Mouse (Mus musculus): ENCODE data around the gene Exo1.

Gene Exo1

DNA sequence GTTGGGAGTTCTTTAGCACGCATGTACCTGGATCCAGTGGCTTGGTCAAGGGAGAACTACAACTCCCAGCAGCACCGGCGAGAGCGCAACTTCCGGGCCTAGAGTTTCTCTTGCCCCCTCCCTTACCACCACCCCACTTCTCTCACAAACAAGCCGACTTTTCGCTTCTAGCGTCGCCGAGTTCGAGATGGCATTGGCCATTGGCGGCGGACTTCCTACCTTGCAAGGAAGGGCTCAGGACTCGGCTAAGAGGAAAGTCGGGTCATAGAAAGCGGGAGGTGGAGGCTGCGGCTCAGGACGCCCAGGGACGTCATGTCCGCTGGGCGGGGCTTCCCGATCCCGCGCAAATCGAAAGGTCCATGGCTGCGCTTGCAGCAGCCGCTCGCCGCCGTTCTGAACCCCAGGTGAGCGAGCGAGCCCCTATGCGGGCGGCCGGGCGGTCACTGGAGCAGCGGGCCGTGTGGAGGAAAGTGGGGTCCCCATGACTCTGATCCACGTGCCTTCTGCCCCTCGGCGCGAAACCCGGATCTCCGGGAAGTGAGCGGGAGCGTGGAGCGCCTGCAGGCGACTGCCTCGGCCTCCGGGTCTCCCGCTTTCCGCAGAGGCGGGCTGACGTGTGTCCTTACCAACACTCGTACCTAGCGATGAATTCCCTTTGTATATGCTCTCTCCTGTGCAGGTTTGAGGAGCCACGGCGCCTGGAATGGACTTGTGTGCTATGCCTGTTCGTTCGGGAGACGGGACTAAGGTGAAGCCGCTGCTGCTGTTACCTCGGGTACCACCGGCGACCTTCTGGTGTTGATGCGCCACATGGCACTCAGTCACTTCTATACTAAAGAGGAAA lies at the start of gene Exo1:
Exo1 (plus strand) TSS at position 129 of the 844 bp plus-strand sequence.
- peak; percentile 100 for ATAC-seq (ENCODE audit: low TSS enrichment)

DNA sequence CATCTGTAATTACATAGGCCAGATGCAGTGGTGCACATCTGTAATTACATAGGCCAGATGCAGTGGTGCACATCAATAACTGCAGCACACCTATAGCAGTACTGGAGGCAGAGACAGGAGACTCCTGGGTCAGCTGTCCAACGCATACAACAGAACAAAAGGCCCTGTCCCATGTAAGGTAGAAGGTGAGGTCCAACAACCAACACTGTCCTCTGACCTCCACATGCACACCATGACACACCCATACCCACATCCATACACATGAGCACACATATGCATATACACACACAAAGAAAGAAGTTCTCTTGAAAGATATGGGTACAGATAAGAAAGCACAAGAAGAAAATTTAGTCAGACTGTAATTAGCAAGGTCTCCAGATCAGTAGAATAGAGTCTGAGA lies 24.9 kb upstream of the Exo1 start:
- ATAC-seq (ENCODE audit: low TSS enrichment), result no peak

DNA sequence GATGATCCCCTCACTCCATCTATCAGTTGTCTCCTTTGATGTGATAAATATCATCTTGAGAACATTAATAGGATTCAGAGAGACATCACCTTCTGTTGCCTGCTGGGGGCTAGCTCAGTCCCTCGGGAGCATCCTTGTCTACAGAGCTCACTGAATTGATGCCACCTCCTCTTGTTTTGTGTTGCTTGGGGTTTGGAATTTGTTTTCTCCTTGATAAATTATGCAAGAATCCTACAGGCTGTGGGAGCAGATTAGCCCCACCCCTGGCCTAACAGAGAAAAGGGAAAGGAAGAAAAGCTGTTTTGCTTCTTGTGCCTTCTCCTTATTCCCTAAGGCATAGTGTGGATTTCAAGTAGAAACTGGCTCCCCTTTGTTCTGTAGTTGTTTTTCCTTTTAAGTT lies 13.3 kb upstream of the Exo1 start:
- ATAC-seq (ENCODE audit: low TSS enrichment), result no peak

DNA sequence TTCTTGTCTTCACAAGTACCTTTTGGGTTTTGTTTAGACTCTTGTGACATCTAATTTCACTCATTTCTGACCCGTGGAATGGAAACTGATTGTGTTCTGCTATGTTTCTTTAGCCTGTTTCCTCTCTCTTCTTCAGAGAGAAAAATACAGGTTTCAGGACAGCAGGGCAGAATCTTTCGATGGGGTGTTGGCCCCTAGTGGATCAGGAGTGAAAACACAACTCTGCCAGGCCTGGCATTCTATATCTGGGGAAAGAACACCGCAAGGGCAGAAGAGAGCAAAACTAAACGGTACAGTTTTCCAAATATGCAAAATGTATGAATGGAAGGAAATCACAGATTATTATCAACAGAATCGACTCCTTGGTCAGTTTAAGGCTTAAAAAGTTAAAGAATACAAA lies 12.8 kb upstream of the Exo1 start:
- peak; percentile 97 for ATAC-seq (ENCODE audit: low TSS enrichment)

DNA sequence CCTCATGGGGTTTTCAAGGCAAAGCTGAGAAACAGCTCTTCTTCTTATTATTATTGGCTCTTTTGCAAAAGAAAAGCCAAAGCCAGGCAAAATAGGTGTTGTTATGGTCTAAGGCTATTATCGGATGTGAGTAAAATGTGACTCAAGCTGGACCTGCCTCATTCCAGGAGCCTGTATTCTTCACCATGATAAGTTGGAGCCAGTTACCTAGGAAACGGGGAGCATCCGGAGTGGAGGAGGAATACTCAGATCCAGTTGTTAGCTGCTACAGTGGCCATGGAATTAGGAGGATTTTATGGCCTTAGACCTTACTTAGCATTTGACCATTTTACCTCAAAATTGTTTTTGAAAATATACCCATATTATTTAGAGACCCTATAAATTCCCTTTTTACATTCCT lies 9.7 kb upstream of the Exo1 start:
- ATAC-seq (ENCODE audit: low TSS enrichment), result no peak; the same call in 1 of the 2 replicates

DNA sequence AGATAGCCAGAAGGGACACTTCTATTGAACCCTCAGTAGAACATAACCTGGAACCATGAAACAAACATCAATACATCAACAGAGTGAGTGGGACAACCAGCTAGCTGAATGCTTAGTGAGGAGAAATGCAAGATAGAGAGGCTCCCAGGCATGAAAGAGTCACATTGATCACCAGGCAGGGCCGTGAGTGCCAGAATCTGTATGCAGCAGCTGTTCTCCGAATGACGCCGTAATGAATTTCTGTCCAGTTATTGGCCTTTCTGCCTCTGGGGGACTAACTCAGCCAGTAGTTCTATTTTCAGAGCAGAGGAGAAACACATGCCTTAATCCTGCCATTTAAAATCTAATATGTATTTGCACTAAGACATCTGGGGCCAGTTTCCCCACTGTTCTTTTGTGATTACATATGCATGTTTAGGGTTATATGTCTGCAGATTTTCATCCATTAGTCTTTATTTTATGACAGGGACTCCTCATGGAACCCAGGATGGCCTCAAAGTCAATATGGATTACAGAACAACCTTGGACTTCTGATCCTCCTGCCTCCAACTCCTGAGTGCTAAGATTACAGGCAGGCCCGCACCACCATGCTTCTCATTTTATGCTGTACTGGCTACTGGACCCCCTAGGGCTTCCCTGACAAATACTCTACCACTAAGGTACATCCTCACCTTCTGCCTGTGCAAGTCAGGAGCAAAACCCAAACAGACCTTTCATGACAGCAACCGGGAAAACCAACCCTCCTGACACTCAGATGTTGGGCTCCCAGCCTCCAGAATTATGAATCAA lies 8.2 kb upstream of the Exo1 start:
- ATAC-seq (ENCODE audit: low TSS enrichment), result no peak

DNA sequence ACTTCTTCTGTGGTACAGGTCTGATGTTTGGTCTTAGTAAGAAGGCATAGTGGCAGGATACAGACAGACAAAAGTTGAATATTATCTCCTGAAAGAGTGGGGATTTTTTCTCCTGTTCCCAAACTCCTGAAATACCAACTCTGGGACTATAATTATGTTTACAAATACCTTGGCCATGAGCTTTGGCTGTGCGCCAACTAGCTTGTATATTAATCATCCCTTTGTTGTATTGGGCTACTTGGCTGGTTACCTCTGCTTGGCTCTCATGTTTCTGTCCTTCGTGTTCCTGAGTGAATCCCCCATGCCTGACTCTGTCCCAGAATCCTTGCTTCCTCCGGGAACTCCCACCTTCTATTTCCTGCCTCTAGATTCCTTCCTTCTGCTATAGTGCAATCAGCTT lies 3.0 kb downstream of the Exo1 start:
- ATAC-seq (ENCODE audit: low TSS enrichment), result no peak

DNA sequence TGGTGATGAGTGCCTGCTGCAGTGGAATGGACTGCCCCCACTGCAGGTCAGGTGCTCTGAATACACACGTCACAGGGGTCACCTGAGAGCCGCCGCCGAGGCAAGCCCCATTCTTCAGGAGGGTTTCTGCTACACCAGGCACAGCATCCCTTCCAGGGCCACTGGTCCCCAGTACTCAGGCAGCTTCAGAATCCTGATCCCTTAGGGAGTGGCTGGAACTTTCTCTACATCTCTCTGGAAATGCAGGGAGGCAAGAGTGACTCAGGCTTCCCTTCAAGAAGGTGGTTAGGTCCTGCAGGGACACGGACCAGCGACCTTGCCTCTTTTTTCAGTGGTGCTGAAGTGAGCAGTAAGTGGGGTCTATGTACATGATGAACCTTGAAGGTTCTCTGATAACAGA lies 12.9 kb downstream of the Exo1 start:
- ATAC-seq (ENCODE audit: low TSS enrichment), result no peak

DNA sequence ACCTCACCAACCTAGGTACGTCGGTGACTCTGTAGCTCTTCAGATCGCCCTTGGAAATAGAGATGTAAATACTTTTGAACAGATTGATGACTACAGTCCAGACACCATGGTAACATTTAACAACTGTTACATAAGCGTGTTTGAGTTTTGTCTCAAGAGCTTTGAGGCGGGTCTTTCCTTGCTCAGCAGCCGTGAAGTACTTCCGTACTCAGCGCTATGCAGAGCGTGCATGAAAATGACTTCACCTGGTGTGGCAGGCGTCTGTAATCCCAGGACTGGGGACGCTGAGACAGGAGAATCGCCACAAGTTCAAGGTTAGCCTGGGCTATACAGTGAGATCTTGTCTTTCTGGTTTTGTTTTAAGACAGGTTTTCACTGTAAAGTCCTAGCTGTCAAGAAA lies 13.3 kb downstream of the Exo1 start:
- no peak for ATAC-seq (ENCODE audit: low TSS enrichment)

DNA sequence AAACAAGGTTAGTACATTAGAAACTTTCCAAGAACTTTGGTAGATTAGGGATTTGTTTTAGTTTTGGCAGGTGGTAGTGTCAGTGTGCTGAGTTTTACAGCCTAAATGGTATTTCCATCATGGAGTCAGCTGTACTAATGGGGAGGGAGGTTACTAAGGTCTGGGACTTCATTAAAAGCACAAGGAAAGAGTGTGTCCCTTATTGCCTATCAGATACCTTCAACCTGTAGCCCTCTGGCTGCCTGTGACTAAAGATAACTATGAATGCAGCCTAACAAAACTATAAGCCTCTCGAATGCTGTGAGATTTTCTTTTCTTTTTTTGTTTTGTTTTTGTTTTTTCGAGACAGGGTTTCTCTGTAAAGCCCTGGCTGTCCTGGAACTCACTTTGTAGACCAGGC lies 30.8 kb downstream of the Exo1 start:
- ATAC-seq (ENCODE audit: low TSS enrichment), result no peak

DNA sequence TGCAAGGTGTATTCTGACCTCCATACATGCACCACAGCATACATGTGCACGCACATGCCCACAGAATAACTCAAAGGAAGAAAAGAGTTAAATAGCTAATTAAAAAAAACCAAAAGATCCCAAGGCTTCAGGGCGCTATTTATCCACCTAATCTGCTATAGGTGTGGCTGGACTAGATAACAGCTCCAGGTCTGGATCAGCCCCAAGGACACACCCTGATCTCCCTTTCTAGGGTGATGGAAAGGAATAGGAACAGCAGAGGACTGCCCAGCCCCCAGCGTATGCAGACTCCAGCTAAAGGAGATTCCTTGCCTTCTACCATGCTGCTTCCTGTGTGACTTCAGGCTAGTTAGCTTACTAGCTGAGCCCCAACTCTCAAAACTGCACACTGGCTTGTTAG lies 31.7 kb downstream of the Exo1 start:
- ATAC-seq (ENCODE audit: low TSS enrichment), result no peak

DNA sequence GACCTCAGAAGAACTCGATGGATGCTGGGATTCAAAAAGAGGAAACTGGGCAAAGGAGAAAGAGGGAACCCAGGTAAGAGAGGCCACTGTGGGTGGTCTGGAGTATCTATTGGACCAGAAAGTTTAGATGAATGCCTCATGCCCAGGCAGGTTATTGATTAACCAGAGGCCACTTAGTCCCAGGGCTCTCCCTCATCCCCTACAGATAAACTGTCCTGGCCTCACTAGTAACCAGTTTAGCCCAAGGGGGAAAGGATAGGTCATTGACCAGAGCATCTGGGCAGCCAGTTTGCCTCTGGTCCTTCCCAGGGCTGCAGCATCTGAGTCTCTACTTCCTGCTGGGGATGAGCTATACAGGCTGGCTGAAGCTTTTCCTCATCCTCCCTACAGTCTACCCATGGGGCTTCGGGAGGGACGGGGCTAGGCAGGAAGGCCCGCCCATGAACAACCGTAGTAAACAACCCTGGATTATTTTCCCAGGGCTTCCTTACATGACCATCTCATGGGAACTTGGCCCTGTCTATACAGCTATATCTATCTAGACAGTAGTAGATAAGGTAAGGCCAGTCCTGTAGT lies 33.4 kb downstream of the Exo1 start:
- ATAC-seq (ENCODE audit: low TSS enrichment), result no peak

DNA sequence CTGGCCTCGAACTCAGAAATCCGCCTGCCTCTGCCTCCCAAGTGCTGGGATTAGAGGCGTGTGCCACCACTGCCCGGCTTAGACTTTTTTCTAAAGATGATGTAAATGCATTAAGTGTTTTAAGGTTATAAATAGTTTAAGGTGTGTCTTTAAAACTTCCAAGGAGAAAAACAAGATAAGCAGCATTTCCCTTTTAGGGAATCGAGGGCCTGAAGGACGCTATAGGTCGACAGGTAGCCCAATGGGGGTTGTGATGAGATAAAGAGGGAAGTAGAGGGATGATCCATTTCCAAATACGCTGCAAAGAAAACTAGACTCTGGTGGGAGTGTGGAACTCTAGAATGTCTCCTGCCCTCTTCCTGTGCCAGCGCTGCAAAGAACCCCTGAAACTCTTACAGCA lies 39.6 kb downstream of the Exo1 start, which contains the start of gene Gm38100:
Gm38100 (plus strand) TSS at position 301 of the 400 bp plus-strand sequence.
- no peak for ATAC-seq (ENCODE audit: low TSS enrichment)

DNA sequence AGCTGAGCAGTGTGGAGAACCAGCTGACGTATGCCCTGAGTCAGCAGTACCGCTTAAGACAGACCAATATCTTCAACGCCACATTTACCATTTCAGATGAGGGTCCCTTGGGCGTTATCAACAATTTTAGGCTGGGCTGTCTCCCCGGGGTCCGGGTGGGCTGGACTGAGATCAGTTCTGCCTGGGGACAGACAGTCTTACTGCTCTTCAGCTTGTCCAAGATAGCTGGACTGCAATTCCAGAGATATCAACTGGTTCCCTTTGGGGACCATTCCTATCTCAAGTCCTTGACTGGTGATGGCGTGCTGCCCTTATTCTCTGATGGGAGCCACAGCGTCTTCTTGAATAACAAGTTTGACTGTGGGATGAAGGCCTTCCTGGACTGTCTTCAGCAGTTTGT lies 40.7 kb downstream of the Exo1 start:
- ATAC-seq (ENCODE audit: low TSS enrichment), result no peak

DNA sequence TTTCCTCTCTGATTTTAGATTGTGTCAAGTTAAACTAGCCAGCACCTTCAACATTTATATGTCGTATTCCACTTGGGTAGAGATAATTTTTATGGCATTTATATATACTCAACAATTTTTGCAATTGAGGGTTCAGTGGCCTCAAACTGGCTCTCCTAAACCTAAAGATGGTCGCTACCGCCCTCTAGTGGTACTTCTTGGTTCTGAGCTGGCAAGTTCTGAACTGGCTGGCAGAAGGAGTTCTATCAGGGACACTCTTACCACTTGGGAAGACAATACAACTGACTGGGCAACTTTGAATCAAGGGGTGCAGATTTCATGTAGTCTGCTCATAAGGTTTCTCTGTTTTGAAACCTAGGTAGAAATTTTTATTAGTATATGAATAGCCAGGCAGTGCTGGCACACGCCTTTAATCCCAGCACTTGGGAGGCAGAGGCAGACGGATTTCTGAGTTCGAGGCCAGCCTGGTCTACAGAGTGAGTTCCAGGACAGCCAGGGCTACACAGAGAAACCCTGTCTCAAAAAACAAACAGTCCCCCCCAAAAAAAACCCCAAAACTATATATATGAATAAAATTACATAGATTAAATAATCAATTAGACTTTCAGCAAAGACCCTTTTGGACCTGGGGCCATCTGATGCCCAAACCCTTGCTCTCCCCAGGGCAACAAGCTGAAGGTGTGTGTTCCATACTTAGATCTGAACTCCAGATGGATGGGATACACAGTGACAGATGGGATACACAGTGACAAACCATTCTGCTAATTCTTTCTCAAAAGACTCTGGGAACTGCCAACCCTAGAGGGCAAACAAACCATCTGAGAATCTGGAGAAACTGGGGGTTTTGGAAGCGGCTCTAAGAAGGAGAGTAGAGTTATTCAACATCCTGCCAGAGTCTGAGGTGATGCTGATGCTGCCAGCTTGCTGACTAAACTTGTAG lies 43.7 kb downstream of the Exo1 start:
- peak; percentile 92 for ATAC-seq (ENCODE audit: low TSS enrichment)

DNA sequence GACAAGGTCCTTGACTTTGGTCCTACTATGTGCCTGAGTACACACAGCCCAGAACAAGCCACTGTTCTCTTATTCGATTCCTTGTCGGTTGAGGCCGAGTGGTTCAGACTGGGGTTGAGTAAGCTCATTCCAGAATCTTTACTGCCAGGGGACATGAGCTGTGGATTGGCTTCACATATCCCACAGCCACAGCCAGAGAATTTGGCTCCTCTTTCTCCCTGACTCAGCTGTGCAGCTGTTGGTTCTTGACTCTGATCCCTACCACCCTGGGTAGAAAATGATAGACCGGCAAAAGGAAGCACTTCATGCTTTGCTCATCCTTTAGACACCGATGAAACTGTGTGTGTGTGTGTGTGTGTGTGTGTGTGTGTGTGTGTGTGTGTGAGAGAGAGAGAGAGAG lies 51.0 kb downstream of the Exo1 start:
- ATAC-seq (ENCODE audit: low TSS enrichment), result no peak

DNA sequence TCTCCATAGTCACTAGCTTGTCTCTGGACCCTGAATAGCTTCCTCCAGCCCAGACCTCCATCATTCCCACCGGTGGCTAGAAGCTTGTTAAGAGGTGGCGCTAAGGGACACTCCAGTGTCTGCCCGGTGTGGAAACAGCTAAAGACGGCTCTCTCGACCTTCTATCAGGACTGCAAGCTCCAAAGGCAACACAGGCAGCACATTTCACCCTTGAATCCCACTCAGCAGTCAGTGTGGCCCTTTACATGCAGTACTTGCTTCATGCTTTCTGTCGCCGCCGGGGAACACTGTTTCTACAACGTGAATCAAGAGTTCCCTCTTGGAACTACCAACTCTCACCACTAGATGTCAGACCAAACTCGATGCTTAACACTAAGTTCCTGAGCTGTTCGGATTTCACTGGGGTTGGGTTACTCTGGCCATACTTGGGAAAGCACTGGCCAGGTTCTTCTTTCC lies 55.9 kb downstream of the Exo1 start:
- peak; percentile 96 for ATAC-seq (ENCODE audit: low TSS enrichment)

DNA sequence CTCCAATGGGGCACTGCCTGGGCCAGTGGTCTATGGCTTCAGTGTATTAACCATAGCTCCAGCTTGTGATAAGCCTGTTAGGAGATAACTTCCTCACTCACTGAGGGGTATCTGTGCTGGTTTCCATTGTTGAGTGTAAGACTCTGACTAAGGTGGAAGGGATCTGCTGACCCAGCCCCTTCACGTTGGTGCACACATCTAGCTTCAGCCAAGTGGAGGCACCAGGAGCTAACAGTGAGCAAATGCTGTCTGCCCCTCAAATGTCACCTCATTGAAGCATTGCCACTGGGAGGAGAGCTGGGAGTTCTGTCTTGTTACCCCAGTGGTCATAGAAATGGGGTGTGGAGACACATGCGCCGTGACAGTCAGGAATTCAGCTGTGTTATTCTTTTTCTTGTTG lies 58.4 kb downstream of the Exo1 start:
- ATAC-seq (ENCODE audit: low TSS enrichment), result no peak

DNA sequence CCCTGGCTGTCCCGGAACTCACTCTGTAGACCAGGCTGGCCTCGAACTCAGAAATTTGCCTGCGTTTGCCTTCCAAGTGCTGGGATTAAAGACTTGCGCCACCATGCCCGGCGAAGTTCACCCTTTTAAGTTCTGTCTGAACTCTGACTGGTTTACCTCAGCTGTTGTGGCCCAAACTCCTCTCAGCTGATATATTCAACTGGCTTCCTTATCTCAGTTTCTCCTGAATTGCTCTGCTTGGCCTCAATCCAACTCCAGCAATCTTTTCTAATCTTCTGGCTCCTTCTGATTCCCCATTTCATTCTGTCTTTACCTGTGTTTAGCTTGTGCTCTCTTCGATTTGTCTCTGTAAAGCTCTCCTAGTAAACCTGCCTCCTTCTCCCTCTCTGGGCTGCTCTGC lies 62.8 kb downstream of the Exo1 start:
- ATAC-seq (ENCODE audit: low TSS enrichment), result no peak

DNA sequence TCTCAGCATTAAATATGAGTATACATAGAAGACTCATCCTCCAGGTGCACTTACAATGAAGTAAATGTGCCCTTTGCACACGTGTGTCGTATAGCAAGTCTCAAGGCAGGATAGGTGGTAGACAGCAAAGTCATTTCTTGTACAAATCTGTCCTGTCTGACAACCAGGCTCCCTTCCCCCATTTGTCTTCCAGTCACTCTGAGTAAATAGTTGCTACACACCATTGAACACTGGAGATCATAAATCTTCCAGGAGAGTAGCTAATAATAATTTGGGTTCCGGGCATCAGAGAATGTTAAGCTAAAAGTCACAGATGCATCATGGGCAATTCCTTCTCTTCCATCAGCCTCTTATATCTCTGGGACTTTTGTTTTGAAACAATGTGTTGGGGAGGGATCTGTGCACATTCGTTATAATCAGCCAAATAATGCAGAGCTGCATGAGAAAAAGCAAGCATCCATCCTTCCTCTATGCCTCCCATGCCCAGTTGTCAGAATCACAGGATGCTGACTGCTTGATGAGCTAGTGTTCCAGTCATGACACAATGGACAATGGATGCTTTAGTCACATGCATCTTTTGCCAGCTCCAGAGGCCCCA lies 66.4 kb downstream of the Exo1 start:
- 0 out of 2 replicates have a peak, but pooled peaks have one; percentile 22 for ATAC-seq (ENCODE audit: low TSS enrichment)

DNA sequence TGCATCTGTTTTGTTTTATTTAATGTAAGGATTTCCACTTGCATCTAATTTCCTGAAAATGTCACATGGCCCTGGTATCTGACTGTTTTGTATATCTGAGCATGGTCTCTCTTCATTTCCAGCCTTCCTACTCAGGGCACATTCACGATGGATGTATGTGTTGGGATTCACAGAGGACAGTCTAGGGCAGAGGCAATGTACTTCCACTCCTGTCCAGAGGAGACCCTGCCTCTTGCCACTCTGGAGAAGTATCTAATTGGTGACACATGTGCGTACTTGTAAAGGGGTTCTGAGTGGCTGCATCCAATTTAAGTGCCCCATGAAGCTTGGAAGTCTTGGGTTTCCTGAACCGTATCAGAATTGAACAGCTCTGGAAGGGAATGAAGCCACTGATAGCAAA lies 70.0 kb downstream of the Exo1 start:
- no peak for ATAC-seq (ENCODE audit: low TSS enrichment)
